Mouse (Mus musculus) midbrain, postnatal 0 days (tissue): ENCODE data around the gene Phykpl. TPM values are rescaled to one million over a fixed set of nuclear protein-coding genes. Genes with fewer than 3 reads are reported as not detected.

Source experiments
- ATAC-seq: fragments of 200-750 bp; cut with Nextera tagmentation; 2 replicates; pipeline ENCODE4 v1.8.0; 2017; ENCODE audit warnings: moderate number of reproducible peaks, mild to moderate bottlenecking, moderate TSS enrichment, moderate library complexity; ENCODE audit not compliant: low FRiP score
- DNase-seq: peaks from one replicate; pipeline ENCODE4 v3.0.0-alpha.2; 2015; ENCODE audit warnings: low spot score
- H3K27ac ChIP-seq: fragments of 300-500 bp; sonication (generic); 2 replicates; pipeline ENCODE4 v1.5.1; 2014; ENCODE audit warnings: low read depth, mild to moderate bottlenecking, low read length, mixed read lengths
- H3K27me3 ChIP-seq: fragments of 300-500 bp; sonication (generic); 2 replicates; pipeline ENCODE4 v1.6.1; 2014; ENCODE audit warnings: low read length, control low read depth, mixed read lengths; ENCODE audit not compliant: insufficient read depth
- H3K36me3 ChIP-seq: fragments of 300-500 bp; sonication (generic); 2 replicates; pipeline ENCODE4 v1.6.1; 2014; ENCODE audit warnings: low read length, control low read depth, mixed read lengths; ENCODE audit not compliant: insufficient read depth
- H3K4me1 ChIP-seq: fragments of 300-500 bp; sonication (generic); 2 replicates; pipeline ENCODE4 v1.6.1; 2014; ENCODE audit warnings: mild to moderate bottlenecking, control low read depth, antibody characterized with exemption, low read length, mixed read lengths; ENCODE audit not compliant: insufficient read depth
- H3K4me2 ChIP-seq: fragments of 300-500 bp; sonication (generic); 2 replicates; pipeline ENCODE4 v1.6.1; 2014; ENCODE audit warnings: low read depth, mild to moderate bottlenecking, low read length, mixed read lengths; ENCODE audit not compliant: poor library complexity, severe bottlenecking
- H3K4me3 ChIP-seq: fragments of 300-500 bp; sonication (generic); 2 replicates; pipeline ENCODE4 v1.5.1; 2014; ENCODE audit warnings: low read depth, mild to moderate bottlenecking, low read length, moderate library complexity
- H3K9ac ChIP-seq: fragments of 300-500 bp; sonication (generic); replicated peaks from 2 replicates; pipeline ENCODE4 v1.6.1; 2014; ENCODE audit warnings: mild to moderate bottlenecking, low read length, moderate library complexity, mixed read lengths; ENCODE audit not compliant: poor library complexity, severe bottlenecking
- H3K9me3 ChIP-seq: fragments of 300-500 bp; sonication (generic); 2 replicates; pipeline ENCODE4 v1.6.1; 2016; ENCODE audit warnings: low read length, control low read depth
- CTCF ChIP-seq: IDR thresholded peaks from 2 replicates; pipeline ENCODE4 v1.5.1; 2016; ENCODE audit warnings: antibody characterized with exemption, mild to moderate bottlenecking
- WGBS: fragments of 180-500 bp; shearing (Covaris S2); extraction: QIAGEN DNeasy Blood & Tissue Kit; methylation state at CpG from one replicate; pipeline ENCODE4 v1.1.7; 2014; 5-methylcytosine and 5-hydroxymethylcytosine counted together
- polyA plus RNA-seq: library from polyadenylated mRNA; unstranded; fragments of >200 nt; fragmentation: Nextera tagmentation; extraction: Ambion mirVana; gene quantifications from 2 replicates; pipeline ENCODE4 v1.2.1, GENCODE M21; 2015
- total RNA-seq: library from RNA; depleted of rRNA; stranded (reverse); fragments of >200 nt; gene quantifications from 2 replicates; pipeline ENCODE4 v1.2.3, GENCODE M21; 2014

The Phykpl gene
- total and polyA plus RNA-seq, 2 experiments from 2014 or later: 6.6 to 6.9 TPM

DNA sequence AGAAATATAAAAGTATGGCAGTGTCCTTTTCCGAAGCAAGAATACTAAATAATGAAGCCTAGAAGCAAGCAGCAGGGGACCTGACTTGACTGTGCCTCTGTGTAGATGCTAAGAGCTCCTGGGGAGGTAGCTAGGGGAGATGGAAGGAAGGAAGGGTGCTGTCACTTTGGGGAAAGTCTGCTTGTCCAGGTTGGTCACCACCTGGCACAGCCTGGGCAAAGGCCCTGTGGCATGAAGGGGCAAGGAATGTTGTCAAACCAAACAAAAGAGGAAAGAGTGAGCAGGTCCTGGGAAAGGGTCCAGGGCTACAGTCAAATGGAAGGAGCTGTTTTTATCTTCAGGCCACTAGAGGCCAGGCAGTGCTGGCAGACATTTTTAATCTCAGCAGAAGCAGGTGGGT lies 2.5 kb downstream of the Phykpl start:
- no peak for ATAC-seq
- no peak for TF ChIP-seq CTCF
- Histone ChIP-seq H3K36me3 (peaks cover 18% of the 10 kb centered on the region; the same call in 1 of the 2 replicates), H3K4me1 (peaks cover 3% of the 10 kb centered on the region; the same call in 1 of the 2 replicates), H3K27ac (no peak overlapping the region), H3K27me3 (no peaks in the 10 kb centered on the region), H3K9ac (no peak overlapping the region), H3K4me2 (no peak overlapping the region), H3K4me3 (no peak overlapping the region), H3K9me3 (no peaks in the 10 kb centered on the region)
- no peak for DNase-seq
- 89% methylated on average over 1 of the region's 1 CpGs for WGBS

GRCm38 (mm10) chr11:51588833-51589232 lies 4.3 kb downstream of the Phykpl start:
- peaks cover 3% of the 10 kb centered on the region; the same call in 1 of the 2 replicates for H3K4me1 ChIP-seq
- H3K9ac ChIP-seq: no peak overlapping the region
- no peaks in the 10 kb centered on the region for H3K9me3 ChIP-seq
- WGBS: 97% methylated on average over 3 of the region's 3 CpGs
- no peak overlapping the region for H3K27ac ChIP-seq
- H3K4me3 ChIP-seq: no peak overlapping the region
- peaks cover 26% of the 10 kb centered on the region for H3K36me3 ChIP-seq
- ATAC-seq (no peak), DNase-seq (no peak)
- no peak for TF ChIP-seq CTCF
- no peaks in the 10 kb centered on the region for H3K27me3 ChIP-seq
- H3K4me2 ChIP-seq: no peak overlapping the region

GRCm38 (mm10) chr11:51590002-51590401 lies 5.4 kb downstream of the Phykpl start:
- no peaks in the 10 kb centered on the region for H3K27me3 ChIP-seq
- H3K9ac ChIP-seq: no peak overlapping the region
- peaks cover 33% of the 10 kb centered on the region for H3K36me3 ChIP-seq
- ATAC-seq (no peak), DNase-seq (no peak)
- H3K9me3 ChIP-seq: no peaks in the 10 kb centered on the region
- no peak overlapping the region for H3K27ac ChIP-seq
- peaks cover 1% of the 10 kb centered on the region; the same call in 1 of the 2 replicates for H3K4me1 ChIP-seq
- H3K4me3 ChIP-seq: no peak overlapping the region
- no peak for TF ChIP-seq CTCF
- H3K4me2 ChIP-seq: no peak overlapping the region

- H3K9ac ChIP-seq: no peak overlapping the region
- H3K4me1 ChIP-seq: no peaks in the 10 kb centered on the region
- H3K27ac ChIP-seq: no peak overlapping the region
- no peaks in the 10 kb centered on the region for H3K27me3 ChIP-seq
- no peak for ATAC-seq
- no peaks in the 10 kb centered on the region for H3K9me3 ChIP-seq
- WGBS: 84% methylated on average over 7 of the region's 7 CpGs
- H3K36me3 ChIP-seq: peaks cover 41% of the 10 kb centered on the region
- TF ChIP-seq CTCF: no peak
- no peak for DNase-seq
- no peak overlapping the region for H3K4me3 ChIP-seq
- no peak overlapping the region for H3K4me2 ChIP-seq
Observed at GRCm38 (mm10) chr11:51591168-51591567, 6.6 kb downstream of the Phykpl start.

DNA sequence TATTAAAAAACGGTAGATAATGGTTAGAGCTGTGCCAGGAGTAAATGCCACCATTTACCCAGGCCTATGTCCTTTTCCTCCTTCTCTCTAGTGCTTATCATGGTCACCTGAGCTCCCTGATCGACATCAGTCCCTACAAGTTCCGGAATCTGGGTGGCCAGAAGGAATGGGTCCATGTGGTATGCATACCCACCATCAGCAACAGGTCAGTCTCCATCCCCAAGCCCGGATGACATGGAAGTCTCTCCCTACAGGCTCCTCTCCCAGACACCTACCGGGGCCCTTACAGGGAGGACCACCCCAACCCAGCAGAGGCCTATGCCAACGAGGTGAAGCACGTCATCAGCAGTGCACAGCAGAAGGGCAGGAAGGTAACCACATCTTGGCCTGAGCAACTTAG lies 7.4 kb downstream of the Phykpl start:
- Histone ChIP-seq H3K4me3 (no peak overlapping the region), H3K9ac (no peak overlapping the region), H3K4me2 (no peak overlapping the region), H3K27ac (no peak overlapping the region), H3K27me3 (no peaks in the 10 kb centered on the region), H3K36me3 (peaks cover 41% of the 10 kb centered on the region), H3K4me1 (no peaks in the 10 kb centered on the region), H3K9me3 (no peaks in the 10 kb centered on the region)
- DNase-seq (no peak), ATAC-seq (no peak)
- WGBS: 94% methylated on average over 7 of the region's 7 CpGs
- no peak for TF ChIP-seq CTCF

GRCm38 (mm10) chr11:51593368-51593767 lies 8.8 kb downstream of the Phykpl start:
- Histone ChIP-seq H3K27me3 (no peaks in the 10 kb centered on the region), H3K36me3 (peaks cover 42% of the 10 kb centered on the region)
- TF ChIP-seq CTCF: no peak

More at GRCm38 (mm10) chr11:51593368-51593767, 8.8 kb downstream of the Phykpl start:
- ATAC-seq (no peak), DNase-seq (no peak)
- no peak overlapping the region for H3K4me3 ChIP-seq
- no peak overlapping the region for H3K27ac ChIP-seq
- no peak overlapping the region for H3K9ac ChIP-seq
- no peak overlapping the region for H3K4me2 ChIP-seq
- H3K9me3 ChIP-seq: no peaks in the 10 kb centered on the region
- 87% methylated on average over 4 of the region's 4 CpGs for WGBS
- H3K4me1 ChIP-seq: no peaks in the 10 kb centered on the region
